Mouse (Mus musculus): ENCODE measurements around the gene Lpp. TPM values are rescaled to one million over a fixed set of nuclear protein-coding genes. Genes with fewer than 3 reads are reported as not detected.

The Lpp gene
- total and polyA plus RNA-seq, 3 experiments: 7.7 to 25.1 (median 23.6) TPM

DNA sequence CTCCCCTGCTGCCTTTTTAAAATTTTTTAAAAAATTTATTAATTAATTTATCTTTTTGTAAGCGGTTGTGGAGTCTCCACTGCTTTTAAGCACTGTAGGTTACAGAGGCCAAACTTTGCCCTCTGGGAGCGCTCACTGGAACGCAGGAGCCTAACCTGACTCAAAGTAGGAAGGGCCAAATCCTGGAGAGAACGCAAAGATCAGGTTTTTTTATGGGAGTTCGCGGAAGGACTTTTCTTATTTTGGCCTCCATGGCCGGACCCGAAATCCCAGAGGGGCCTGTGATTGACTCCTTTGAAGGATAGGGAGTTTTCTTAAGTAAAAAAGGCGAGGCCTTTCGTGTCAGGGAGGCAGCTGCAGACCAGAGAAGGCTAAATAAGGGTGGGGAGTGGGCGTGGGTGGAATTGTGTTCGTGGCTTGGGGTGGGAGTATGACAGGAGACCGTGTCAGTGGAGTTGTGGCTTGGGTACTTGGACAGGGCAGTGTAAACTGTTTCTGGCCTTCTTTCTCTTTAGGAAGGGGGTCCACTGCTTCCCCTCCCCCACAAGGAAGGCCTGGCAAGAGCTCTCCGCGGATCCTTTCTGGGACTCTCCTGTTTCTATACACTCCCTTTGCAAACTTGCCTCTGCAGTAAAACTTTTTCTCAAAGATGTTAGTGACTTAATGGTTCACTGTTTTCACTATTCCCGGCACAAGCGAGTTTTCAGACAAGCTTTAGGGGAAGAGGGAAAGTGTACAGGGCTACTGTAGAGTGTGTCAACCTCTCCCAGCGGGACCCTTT lies 1.1 kb downstream of the Lpp start:
- H3K4me1 ChIP-seq (ENCODE audit: control insufficient read depth, insufficient read depth, low read length): peaks cover 11% of the 10 kb centered on the region
- DNase-seq: peak; percentile 43 to 50
- peak overlapping the region; percentile 99 for H3K27ac ChIP-seq
- intact Hi-C loops (cut with DNase I): loop anchor here (2.0 to 5.0 kb wide), 4 partner anchors 47 to 668 kb away; no protein-coding TSS in a partner anchor
- no peaks in the 10 kb centered on the region for H3K27me3 ChIP-seq (ENCODE audit: control insufficient read depth, insufficient read depth, low read length)
- 8% methylated on average over 18 of the region's 18 CpGs for WGBS
- H3K4me3 ChIP-seq: peak overlapping the region; percentile 87
- H3K79me2 ChIP-seq (replicated peaks; ENCODE audit: control insufficient read depth, insufficient read depth, low read length): peaks cover 1% of the 10 kb centered on the region
- peaks cover 4% of the 10 kb centered on the region for H3K36me3 ChIP-seq (ENCODE audit: control insufficient read depth, insufficient read depth, low read length)
- TF ChIP-seq POLR2A (IDR thresholded peaks at IDR 0.05; ENCODE audit: insufficient read depth, low read depth, low read length) (no peak), CTCF (IDR thresholded peaks at IDR 0.05) (no peak), EP300 (IDR thresholded peaks at IDR 0.05; ENCODE audit: insufficient read depth, low read depth, low read length) (no peak)
- H3K9ac ChIP-seq (ENCODE audit: low read depth, low read length): peak overlapping the region; percentile 96

DNA sequence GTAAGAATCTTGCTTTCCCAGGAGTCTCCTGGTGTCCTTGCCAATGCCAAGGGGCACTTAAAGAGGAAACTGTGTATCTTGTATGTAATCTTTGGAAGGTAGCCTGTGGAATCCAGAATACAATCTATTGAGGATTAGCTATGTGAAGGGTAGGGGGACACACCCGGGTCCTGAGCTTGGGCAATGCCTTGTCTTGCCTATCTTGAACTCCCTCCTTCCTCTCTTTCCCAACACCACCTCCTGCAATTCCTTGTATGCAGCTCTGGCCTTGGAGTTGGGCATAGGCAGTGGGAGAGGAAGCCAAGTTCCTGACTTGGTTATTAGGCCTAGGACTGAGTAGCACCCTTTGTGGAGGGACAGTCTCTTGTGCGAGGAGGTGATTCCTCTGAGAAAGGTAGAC lies 1.8 kb downstream of the Lpp start:
- Histone ChIP-seq H3K36me3 (ENCODE audit: control insufficient read depth, insufficient read depth, low read length) (peaks cover 4% of the 10 kb centered on the region), H3K27ac (peak overlapping the region; percentile 99), H3K79me2 (replicated peaks; ENCODE audit: control insufficient read depth, insufficient read depth, low read length) (peaks cover 1% of the 10 kb centered on the region), H3K27me3 (ENCODE audit: control insufficient read depth, insufficient read depth, low read length) (no peaks in the 10 kb centered on the region), H3K4me3 (no peak overlapping the region), H3K4me1 (ENCODE audit: control insufficient read depth, insufficient read depth, low read length) (peaks cover 16% of the 10 kb centered on the region), H3K9ac (ENCODE audit: low read depth, low read length) (peak overlapping the region; percentile 79; the same call in 1 of the 2 replicates)
- WGBS: 59% methylated on average over 2 of the region's 2 CpGs
- intact Hi-C loops (cut with DNase I): loop anchor here (2.0 to 5.0 kb wide), 2 partner anchors 37 to 668 kb away; no protein-coding TSS in a partner anchor
- peak in 1 of 2 experiments; percentile 20 for DNase-seq
- no peak for TF ChIP-seq CTCF (IDR thresholded peaks at IDR 0.05)
- TF ChIP-seq POLR2A (IDR thresholded peaks at IDR 0.05; ENCODE audit: insufficient read depth, low read depth, low read length): no peak
- no peak for TF ChIP-seq EP300 (IDR thresholded peaks at IDR 0.05; ENCODE audit: insufficient read depth, low read depth, low read length)

DNA sequence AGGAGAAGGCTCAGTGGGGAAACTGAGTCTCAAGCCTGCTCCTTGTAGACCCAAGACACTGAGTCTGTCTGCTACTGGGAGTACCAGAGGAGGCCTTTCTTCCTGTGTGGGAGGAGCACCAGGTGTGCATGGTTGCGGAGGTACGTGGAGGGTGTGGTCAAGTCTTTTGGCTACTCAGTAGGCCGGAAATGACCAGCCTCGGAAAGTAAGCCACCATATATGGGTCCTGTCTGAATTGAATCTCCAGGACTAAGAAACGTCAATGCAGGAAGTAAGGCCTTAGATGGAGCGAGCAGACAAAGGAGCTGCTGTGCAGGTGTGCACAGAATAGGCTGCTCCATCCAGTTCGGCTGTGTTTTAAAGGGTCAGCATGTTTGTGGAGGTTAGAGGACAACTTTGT lies 3.2 kb downstream of the Lpp start:
- Histone ChIP-seq H3K79me2 (replicated peaks; ENCODE audit: control insufficient read depth, insufficient read depth, low read length) (peaks cover 3% of the 10 kb centered on the region), H3K4me3 (no peak overlapping the region), H3K27ac (no peak overlapping the region), H3K27me3 (ENCODE audit: control insufficient read depth, insufficient read depth, low read length) (no peaks in the 10 kb centered on the region), H3K4me1 (ENCODE audit: control insufficient read depth, insufficient read depth, low read length) (peaks cover 16% of the 10 kb centered on the region), H3K9ac (ENCODE audit: low read depth, low read length) (no peak overlapping the region), H3K36me3 (ENCODE audit: control insufficient read depth, insufficient read depth, low read length) (peaks cover 4% of the 10 kb centered on the region)
- intact Hi-C loops (cut with DNase I): loop anchor here (5.0 kb wide), 1 partner anchor 36 kb away; no protein-coding TSS in a partner anchor
- DNase-seq: no peak
- TF ChIP-seq CTCF (IDR thresholded peaks at IDR 0.05) (no peak), EP300 (IDR thresholded peaks at IDR 0.05; ENCODE audit: insufficient read depth, low read depth, low read length) (no peak)
- WGBS: 78% methylated on average over 7 of the region's 7 CpGs

DNA sequence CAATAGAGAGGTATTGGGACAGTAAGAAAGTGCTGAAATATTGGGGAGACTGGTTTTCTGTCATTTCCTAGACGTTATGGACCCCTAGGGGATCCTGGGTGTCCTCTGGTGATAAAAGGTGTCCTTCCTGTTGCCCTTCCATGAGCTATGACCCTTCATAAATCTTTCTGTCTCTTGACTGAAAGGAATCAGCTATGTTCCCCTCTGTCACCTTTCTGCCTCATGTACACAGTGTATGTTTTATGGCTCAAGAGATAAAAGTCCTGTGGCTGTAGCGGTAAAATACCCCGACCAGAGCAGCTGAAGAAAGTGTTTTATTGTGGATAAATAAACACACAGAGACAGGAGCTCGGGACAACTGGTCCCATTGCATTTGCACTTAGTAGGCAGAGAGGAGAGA lies 5.2 kb downstream of the Lpp start:
- H3K36me3 ChIP-seq (ENCODE audit: control insufficient read depth, insufficient read depth, low read length): peaks cover 4% of the 10 kb centered on the region
- H3K27me3 ChIP-seq (ENCODE audit: control insufficient read depth, insufficient read depth, low read length): no peaks in the 10 kb centered on the region
- no peak for TF ChIP-seq EP300 (IDR thresholded peaks at IDR 0.05; ENCODE audit: insufficient read depth, low read depth, low read length)
- TF ChIP-seq CTCF (IDR thresholded peaks at IDR 0.05): no peak
- TF ChIP-seq POLR2A (IDR thresholded peaks at IDR 0.05; ENCODE audit: insufficient read depth, low read depth, low read length): no peak
- H3K4me1 ChIP-seq (ENCODE audit: control insufficient read depth, insufficient read depth, low read length): peaks cover 17% of the 10 kb centered on the region
- no peak overlapping the region for H3K27ac ChIP-seq
- H3K79me2 ChIP-seq (replicated peaks; ENCODE audit: control insufficient read depth, insufficient read depth, low read length): peaks cover 5% of the 10 kb centered on the region
- intact Hi-C loops (cut with DNase I): loop anchor here (2.0 to 5.0 kb wide), 2 partner anchors 14 to 34 kb away; no protein-coding TSS in a partner anchor
- WGBS: 50% methylated on average over 4 of the region's 4 CpGs
- DNase-seq: no peak
- H3K9ac ChIP-seq (ENCODE audit: low read depth, low read length): no peak overlapping the region
- no peak overlapping the region for H3K4me3 ChIP-seq

DNA sequence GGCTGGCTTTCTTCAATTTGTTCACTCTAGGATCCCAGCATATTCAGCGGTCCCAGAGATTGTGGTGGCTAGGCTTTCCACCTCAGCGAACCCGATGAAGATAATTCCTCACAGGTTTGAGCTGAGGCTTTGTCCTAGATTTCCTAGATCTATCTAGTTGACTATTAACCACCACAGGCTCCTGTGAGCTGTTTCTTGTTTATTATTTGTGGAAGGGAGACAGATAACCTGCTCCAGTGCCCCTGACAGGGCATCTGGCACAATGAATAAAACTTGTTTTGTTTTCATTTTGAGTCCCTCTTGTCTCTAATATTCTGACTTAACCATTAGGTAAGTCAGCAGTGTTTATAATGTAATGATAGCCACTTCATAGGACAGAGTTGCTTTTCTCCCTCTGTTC lies 5.6 kb downstream of the Lpp start:
- intact Hi-C loops (cut with DNase I): loop anchor here (2.0 to 5.0 kb wide), 2 partner anchors 14 to 33 kb away; no protein-coding TSS in a partner anchor
- H3K4me3 ChIP-seq: no peak overlapping the region
- no peaks in the 10 kb centered on the region for H3K27me3 ChIP-seq (ENCODE audit: control insufficient read depth, insufficient read depth, low read length)
- H3K4me1 ChIP-seq (ENCODE audit: control insufficient read depth, insufficient read depth, low read length): peaks cover 17% of the 10 kb centered on the region
- 74% methylated on average over 3 of the region's 3 CpGs for WGBS
- no peak overlapping the region for H3K27ac ChIP-seq
- H3K9ac ChIP-seq (ENCODE audit: low read depth, low read length): no peak overlapping the region
- no peak for TF ChIP-seq POLR2A (IDR thresholded peaks at IDR 0.05; ENCODE audit: insufficient read depth, low read depth, low read length)
- TF ChIP-seq CTCF (IDR thresholded peaks at IDR 0.05): no peak
- no peak for TF ChIP-seq EP300 (IDR thresholded peaks at IDR 0.05; ENCODE audit: insufficient read depth, low read depth, low read length)
- no peak for DNase-seq
- peaks cover 5% of the 10 kb centered on the region for H3K79me2 ChIP-seq (replicated peaks; ENCODE audit: control insufficient read depth, insufficient read depth, low read length)
- peaks cover 5% of the 10 kb centered on the region for H3K36me3 ChIP-seq (ENCODE audit: control insufficient read depth, insufficient read depth, low read length)

DNA sequence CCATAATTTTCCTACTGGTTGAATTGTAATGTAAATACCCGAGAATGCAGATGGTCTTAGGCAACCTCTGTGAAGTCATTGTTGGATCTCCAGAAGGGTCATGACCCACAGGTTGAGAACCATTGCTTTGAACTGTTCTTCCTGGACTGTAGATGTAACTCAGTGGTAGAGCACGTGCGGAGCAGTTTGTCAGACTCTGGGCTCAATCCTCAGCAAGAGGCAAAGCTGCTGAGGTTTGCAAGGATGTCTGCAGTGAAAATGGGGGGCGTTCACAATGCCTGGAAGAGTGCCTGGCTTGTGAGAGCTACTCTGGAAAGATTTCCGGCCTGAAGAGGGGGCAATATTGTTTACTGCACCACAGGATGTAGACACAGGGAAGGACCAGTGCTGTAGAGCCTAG lies 6.2 kb downstream of the Lpp start:
- intact Hi-C loops (cut with DNase I): loop anchor here (2.0 to 5.0 kb wide), 2 partner anchors 13 to 33 kb away; no protein-coding TSS in a partner anchor
- 42% methylated on average over 5 of the region's 5 CpGs for WGBS
- H3K36me3 ChIP-seq (ENCODE audit: control insufficient read depth, insufficient read depth, low read length): peaks cover 5% of the 10 kb centered on the region
- no peak overlapping the region for H3K9ac ChIP-seq (ENCODE audit: low read depth, low read length)
- H3K4me3 ChIP-seq: no peak overlapping the region
- TF ChIP-seq CTCF (IDR thresholded peaks at IDR 0.05) (peak; percentile 46), POLR2A (IDR thresholded peaks at IDR 0.05; ENCODE audit: insufficient read depth, low read depth, low read length) (no peak)
- H3K4me1 ChIP-seq (ENCODE audit: control insufficient read depth, insufficient read depth, low read length): peaks cover 15% of the 10 kb centered on the region
- H3K27me3 ChIP-seq (ENCODE audit: control insufficient read depth, insufficient read depth, low read length): no peaks in the 10 kb centered on the region
- DNase-seq: no peak
- peaks cover 3% of the 10 kb centered on the region for H3K79me2 ChIP-seq (replicated peaks; ENCODE audit: control insufficient read depth, insufficient read depth, low read length)
- no peak overlapping the region for H3K27ac ChIP-seq
